Mouse (Mus musculus): ENCODE results near the gene Homer3.

DNA sequence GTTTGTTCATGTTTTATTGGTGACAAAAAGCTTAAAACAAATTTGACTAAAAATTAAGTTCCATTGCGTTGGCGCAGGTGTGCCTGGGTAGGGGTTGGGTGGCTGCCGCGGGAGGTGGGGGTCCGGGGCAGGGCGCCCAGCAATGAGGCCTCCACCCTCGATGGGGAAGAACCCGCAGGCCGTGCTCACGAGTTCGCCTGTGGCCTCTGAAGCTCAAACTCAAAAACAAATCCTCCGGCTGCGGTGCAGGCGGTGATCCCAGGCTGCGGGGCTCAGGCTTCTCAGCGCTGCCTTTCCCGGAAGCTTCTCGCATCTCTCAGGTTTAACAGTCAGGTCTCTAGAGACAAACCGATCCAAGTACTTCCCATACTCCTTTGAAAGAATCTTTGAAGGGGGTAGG lies 48.9 kb downstream of the Homer3 start:
- no peak for TF ChIP-seq CTCF (IDR thresholded peaks at IDR 0.05; ENCODE audit: low read depth, low read length)
- TF ChIP-seq GATA1 (IDR thresholded peaks at IDR 0.05; ENCODE audit: borderline replicate concordance, low read length), result no peak
- TF ChIP-seq GATA2 (IDR thresholded peaks at IDR 0.05; ENCODE audit: borderline replicate concordance, low read depth, low read length), result no peak
- TF ChIP-seq POLR2AphosphoS5 (IDR thresholded peaks at IDR 0.05; ENCODE audit: insufficient replicate concordance, low read depth, low read length), result no peak
